In the genomic region with DNA sequence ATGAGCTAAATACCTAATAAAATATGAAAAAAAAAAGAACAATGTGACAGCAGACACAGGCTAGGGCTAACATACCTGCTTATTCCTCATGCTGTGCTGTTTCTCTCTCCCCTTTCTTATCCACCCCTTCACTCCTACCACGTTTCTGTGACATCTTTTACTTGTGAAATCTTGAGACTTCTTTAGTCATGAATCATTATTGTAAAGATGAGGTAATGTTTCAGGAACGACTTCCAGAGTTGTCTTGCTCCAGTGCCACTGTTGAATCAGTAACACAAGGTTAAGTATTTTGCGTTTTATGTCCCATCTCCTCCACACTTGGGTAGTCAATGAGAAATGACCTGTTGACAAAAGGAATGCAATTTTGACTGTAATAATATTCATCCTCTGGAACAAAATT, we compare ENCODE assay signal across 20 mouse cellular contexts.
DNase-seq lines count a peak whose midpoint lies in the region; ATAC-seq and TF ChIP-seq lines count a peak whose summit lies in the region.
"Had no signal": no experiment of that assay in that cellular context is flagged by ENCODE, and none has a peak within 500 bp of the region (broad histone marks: within the 10 kb centered on the region; RNA-seq: fewer than 3 reads in every experiment).

No protein-coding gene starts in this region.

- H3K9me3 ChIP-seq in kidney, postnatal 0 days (replicated peaks; ENCODE audit: low read length) = no peaks in the 10 kb centered on the region
- H3K9me3 ChIP-seq: embryonic facial prominence, embryonic 15.5 days; forebrain, embryonic 15.5 days; heart, embryonic 13.5 days; hindbrain, embryonic 15.5 days had no signal

- H3K4me1 ChIP-seq in kidney, postnatal 0 days (replicated peaks; ENCODE audit: insufficient read depth, low read length) = no peaks in the 10 kb centered on the region
- H3K4me1 ChIP-seq: embryonic facial prominence, embryonic 15.5 days; forebrain, embryonic 15.5 days; heart, embryonic 13.5 days; hindbrain, embryonic 15.5 days had no signal

- no peak overlapping the region for H3K27ac ChIP-seq in kidney, postnatal 0 days
- H3K27ac ChIP-seq: embryonic facial prominence, embryonic 15.5 days; forebrain, embryonic 15.5 days; heart, embryonic 13.5 days; hindbrain, embryonic 15.5 days had no signal

- H3K36me3 ChIP-seq in kidney, postnatal 0 days (ENCODE audit: insufficient read depth, low read length) = no peaks in the 10 kb centered on the region
- H3K36me3 ChIP-seq: embryonic facial prominence, embryonic 15.5 days; forebrain, embryonic 15.5 days; heart, embryonic 13.5 days; hindbrain, embryonic 15.5 days had no signal

- peak; percentile 80 for ATAC-seq in kidney, postnatal 0 days (replicated peaks; ENCODE audit: low FRiP score, low read depth)
- ATAC-seq: CD4-positive, CD25-positive, alpha-beta regulatory T cell, adult 4 months; forebrain, embryonic 15.5 days had no signal

- H3K27me3 ChIP-seq in kidney, postnatal 0 days (ENCODE audit: insufficient read depth, low read length) = no peaks in the 10 kb centered on the region
- H3K27me3 ChIP-seq: embryonic facial prominence, embryonic 15.5 days; forebrain, embryonic 15.5 days; heart, embryonic 13.5 days; hindbrain, embryonic 15.5 days had no signal

- H3K9ac ChIP-seq in kidney, postnatal 0 days (ENCODE audit: low read depth, low read length) = no peak overlapping the region
- H3K9ac ChIP-seq: embryonic facial prominence, embryonic 15.5 days; forebrain, embryonic 15.5 days; heart, embryonic 13.5 days; hindbrain, embryonic 15.5 days had no signal

- H3K4me2 ChIP-seq in kidney, postnatal 0 days (ENCODE audit: low read length) = no peak overlapping the region
- H3K4me2 ChIP-seq: embryonic facial prominence, embryonic 15.5 days; forebrain, embryonic 15.5 days; heart, embryonic 13.5 days; hindbrain, embryonic 15.5 days had no signal

- TF ChIP-seq CTCF in kidney, postnatal 0 days (IDR thresholded peaks at IDR 0.05; ENCODE audit: low read depth) = no peak

- DNase-seq in kidney, adult 9 months = peak; percentile 54
- DNase-seq in kidney, adult 18-20 months = no peak
- DNase-seq in kidney, postnatal 0 days (ENCODE audit: low spot score) = peak; percentile 44
- DNase-seq in kidney, postnatal 10 days = no peak
- DNase-seq in NIH3T3 (ENCODE audit: low read depth) = peak; percentile 31
- DNase-seq in layer of hippocampus, postnatal 25 days (ENCODE audit: extremely low spot score in 1 of 2, low spot score in 1 of 2) = no peak
- DNase-seq in left cerebral cortex, postnatal 25 days (ENCODE audit: low spot score in 2 of 2) = no peak
- no peak for DNase-seq in spleen, postnatal 4 days (ENCODE audit: low spot score in 2 of 2)
- DNase-seq: adrenal gland, adult 8-10 months; adrenal gland, postnatal 36 days; cerebellum, adult 2 months; cerebellum, postnatal 10 days; gastrocnemius, postnatal 36 days; heart, adult 11 months; heart, postnatal 36 days had no signal

- no peak overlapping the region for H3K4me3 ChIP-seq in kidney, postnatal 0 days (replicated peaks; ENCODE audit: low read depth, low read length)
- H3K4me3 ChIP-seq: embryonic facial prominence, embryonic 15.5 days; forebrain, embryonic 15.5 days; heart, embryonic 13.5 days; hindbrain, embryonic 15.5 days had no signal

- intact Hi-C loops in left cerebral cortex, postnatal 25 days (cut with DNase I) = no loop called here

- 17% methylated on average over 3 of the region's 3 CpGs for WGBS in kidney, postnatal 0 days

Comparison
In these comparisons a context has a peak if more than half of its experiments do, and no peak if none do; other contexts are left out.
1. DNase-seq: peak in kidney, adult 9 months (single experiment), kidney, postnatal 0 days (single experiment) and NIH3T3 (single experiment); none in kidney, adult 18-20 months (single experiment), kidney, postnatal 10 days (single experiment), layer of hippocampus, postnatal 25 days (0 of 2), left cerebral cortex, postnatal 25 days (0 of 2) and spleen, postnatal 4 days (0 of 2).